Mouse (Mus musculus): ENCODE measurements around the gene Slc2a3.

GRCm38 (mm10) chr6:122801801-122802514 is 518 bp upstream of the Slc2a3 start:
- no peak for TF ChIP-seq CTCF (IDR thresholded peaks at IDR 0.05; ENCODE audit: borderline replicate concordance, extremely low read depth, insufficient read depth, insufficient read length)
- no peak for TF ChIP-seq POLR2A (IDR thresholded peaks at IDR 0.05; ENCODE audit: borderline replicate concordance, extremely low read depth, insufficient read depth, insufficient read length, poor library complexity, severe bottlenecking)

Measured in brain, embryonic 14.5 days (tissue).